Mouse (Mus musculus) liver, adult 2 months (tissue): ENCODE results near the gene Calhm2. TPM values are rescaled to one million over a fixed set of nuclear protein-coding genes. Genes with fewer than 3 reads are reported as not detected.

Experiments
- DNase-seq: peaks from one replicate; pipeline ENCODE4 v3.0.0-alpha.2; 2011; ENCODE audit warnings: low read depth, low spot score; ENCODE audit errors: extremely low read depth
- H3K27ac ChIP-seq: fragments of 200-500 bp; replicated peaks from 2 replicates; pipeline ENCODE4 v1.5.1; 2012; ENCODE audit warnings: low read depth, mild to moderate bottlenecking, control low read depth, inconsistent platforms, low read length; ENCODE audit not compliant: insufficient read depth
- H3K27me3 ChIP-seq: fragments of 200-500 bp; 2 replicates; pipeline ENCODE4 v1.6.1; 2012; ENCODE audit warnings: mild to moderate bottlenecking, moderate library complexity, low read length, inconsistent platforms; ENCODE audit not compliant: control insufficient read depth, insufficient read depth
- H3K36me3 ChIP-seq: fragments of 200-500 bp; 2 replicates; pipeline ENCODE4 v1.6.1; 2012; ENCODE audit warnings: low read length, inconsistent platforms; ENCODE audit not compliant: control insufficient read depth, insufficient read depth
- H3K4me1 ChIP-seq: fragments of 200-500 bp; 2 replicates; pipeline ENCODE4 v1.6.1; 2011; ENCODE audit warnings: low read length; ENCODE audit not compliant: control insufficient read depth, insufficient read depth
- H3K4me3 ChIP-seq: fragments of 200-500 bp; 2 replicates; pipeline ENCODE4 v1.5.1; 2011; ENCODE audit warnings: low read depth, mild to moderate bottlenecking, control low read depth, low read length, moderate library complexity; ENCODE audit not compliant: insufficient read depth
- H3K79me2 ChIP-seq: fragments of 200-500 bp; 2 replicates; pipeline ENCODE4 v1.6.1; 2012; ENCODE audit warnings: inconsistent platforms, mild to moderate bottlenecking, low read length, moderate library complexity; ENCODE audit not compliant: control insufficient read depth, insufficient read depth
- H3K9ac ChIP-seq: fragments of 200-500 bp; 2 replicates; pipeline ENCODE4 v1.6.1; 2012; ENCODE audit warnings: low read depth, mild to moderate bottlenecking, control low read depth, inconsistent platforms, low read length
- CTCF ChIP-seq: fragments of 200-500 bp; IDR thresholded peaks from 2 replicates; pipeline ENCODE4 v1.5.1; 2011; ENCODE audit warnings: low read depth, low read length, control low read depth
- POLR2A ChIP-seq: fragments of 200-500 bp; IDR thresholded peaks from 2 replicates; pipeline ENCODE4 v1.6.1; 2011; ENCODE audit warnings: low read length, control low read depth; ENCODE audit not compliant: insufficient read depth; ENCODE audit errors: extremely low read depth
- WGBS: fragments of 180-500 bp; shearing (Covaris S2); methylation state at CpG from one replicate; pipeline ENCODE4 v1.1.7; 2018; 5-methylcytosine and 5-hydroxymethylcytosine counted together
- polyA plus RNA-seq: library from polyadenylated mRNA; depleted of rRNA; stranded (reverse); fragments of >200 nt; gene quantifications from 2 replicates; pipeline ENCODE4 v1.2.3, GENCODE M21; 2012
- total RNA-seq: library from RNA; depleted of rRNA; stranded (reverse); fragments of >200 nt; gene quantifications from 2 replicates; pipeline ENCODE4 v1.2.3, GENCODE M21; 2014

The Calhm2 gene
- total and polyA plus RNA-seq, 2 experiments, result 1.5 to 2.0 TPM

GRCm38 (mm10) chr19:47174515-47174914, 36.4 kb upstream of the Calhm2 start:
- Histone ChIP-seq H3K4me3 (no peak overlapping the region), H3K27me3 (peaks cover 12% of the 10 kb centered on the region), H3K36me3 (no peaks in the 10 kb centered on the region), H3K4me1 (no peaks in the 10 kb centered on the region; the same call in 1 of the 2 replicates), H3K9ac (no peak overlapping the region), H3K79me2 (no peaks in the 10 kb centered on the region), H3K27ac (no peak overlapping the region)
- WGBS, result 47% methylated on average over 3 of the region's 3 CpGs
- TF ChIP-seq CTCF (peak; percentile 61; the same call in 1 of the 2 replicates), POLR2A (no peak)
- DNase-seq, result peak; percentile 52

GRCm38 (mm10) chr19:47168793-47169412, 30.8 kb upstream of the Calhm2 start:
- Histone ChIP-seq H3K4me3 (no peak overlapping the region), H3K79me2 (no peaks in the 10 kb centered on the region), H3K4me1 (no peaks in the 10 kb centered on the region; the same call in 1 of the 2 replicates), H3K27me3 (no peaks in the 10 kb centered on the region), H3K36me3 (no peaks in the 10 kb centered on the region), H3K27ac (no peak overlapping the region), H3K9ac (no peak overlapping the region)
- 28% methylated on average over 11 of the region's 11 CpGs for WGBS
- peak; percentile 58 for DNase-seq
- TF ChIP-seq CTCF (peak; percentile 73), POLR2A (no peak)

- H3K9ac ChIP-seq, result no peak overlapping the region
- TF ChIP-seq CTCF (peak; percentile 71), POLR2A (no peak)
- no peaks in the 10 kb centered on the region for H3K79me2 ChIP-seq
- H3K27me3 ChIP-seq, result no peaks in the 10 kb centered on the region
- H3K36me3 ChIP-seq, result no peaks in the 10 kb centered on the region
- H3K4me1 ChIP-seq, result no peaks in the 10 kb centered on the region; the same call in 1 of the 2 replicates
- peak; percentile 49 for DNase-seq
- WGBS, result 9% methylated on average over 13 of the region's 13 CpGs
- no peak overlapping the region for H3K27ac ChIP-seq
- H3K4me3 ChIP-seq, result peak overlapping the region; percentile 40; the same call in 1 of the 2 replicates
Observed at GRCm38 (mm10) chr19:47168223-47168622, 30.1 kb upstream of the Calhm2 start.

GRCm38 (mm10) chr19:47167617-47168214, 29.6 kb upstream of the Calhm2 start:
- H3K4me3 ChIP-seq, result no peak overlapping the region
- H3K9ac ChIP-seq, result no peak overlapping the region
- H3K36me3 ChIP-seq, result no peaks in the 10 kb centered on the region
- TF ChIP-seq CTCF, result no peak
- 66% methylated on average over 7 of the region's 7 CpGs for WGBS
- no peak overlapping the region for H3K27ac ChIP-seq
- no peaks in the 10 kb centered on the region; the same call in 1 of the 2 replicates for H3K4me1 ChIP-seq
- no peaks in the 10 kb centered on the region for H3K27me3 ChIP-seq
- no peaks in the 10 kb centered on the region for H3K79me2 ChIP-seq
- DNase-seq, result no peak

GRCm38 (mm10) chr19:47166758-47167157, 28.7 kb upstream of the Calhm2 start:
- 70% methylated on average over 3 of the region's 3 CpGs for WGBS
- H3K36me3 ChIP-seq, result no peaks in the 10 kb centered on the region
- DNase-seq, result no peak
- H3K9ac ChIP-seq, result no peak overlapping the region
- no peaks in the 10 kb centered on the region for H3K27me3 ChIP-seq
- no peak overlapping the region for H3K27ac ChIP-seq
- TF ChIP-seq POLR2A (no peak), CTCF (no peak)
- no peaks in the 10 kb centered on the region; the same call in 1 of the 2 replicates for H3K4me1 ChIP-seq
- no peak overlapping the region for H3K4me3 ChIP-seq
- no peaks in the 10 kb centered on the region for H3K79me2 ChIP-seq

- Histone ChIP-seq H3K4me1 (no peaks in the 10 kb centered on the region), H3K4me3 (no peak overlapping the region), H3K79me2 (no peaks in the 10 kb centered on the region), H3K27me3 (no peaks in the 10 kb centered on the region), H3K9ac (no peak overlapping the region), H3K36me3 (no peaks in the 10 kb centered on the region), H3K27ac (no peak overlapping the region)
- no peak for TF ChIP-seq POLR2A
- TF ChIP-seq CTCF, result no peak
- WGBS, result 97% methylated on average over 6 of the region's 6 CpGs
- no peak for DNase-seq
Observed at GRCm38 (mm10) chr19:47163176-47163744, 25.2 kb upstream of the Calhm2 start.
